Mouse (Mus musculus): ENCODE results near the gene Sncb.

- TF ChIP-seq CTCF (IDR thresholded peaks at IDR 0.05; ENCODE audit: extremely low read depth, insufficient read length, insufficient replicate concordance, low read depth, low read length): no peak
- TF ChIP-seq POLR2A (IDR thresholded peaks at IDR 0.05; ENCODE audit: low read depth, low read length): no peak
Measured at GRCm38 (mm10) chr13:54714393-54714792, 52.0 kb downstream of the Sncb start.

Data from small intestine, adult 2 months (tissue).